Mouse (Mus musculus) 3134 (cell line): ENCODE measurements around the gene Ptprq.

Source experiments
- DNase-seq: peaks from one replicate; pipeline ENCODE4 v3.0.0-alpha.2; 2011; ENCODE audit warnings: low spot score; ENCODE audit not compliant: insufficient read length; ENCODE audit errors: extremely low read depth

The Ptprq gene

GRCm38 (mm10) chr10:107493580-107494474 is 226.0 kb downstream of the Ptprq start:
- DNase-seq: no peak

- no peak for DNase-seq
These were observed 226.8 kb downstream of the Ptprq start for GRCm38 (mm10) chr10:107492867-107493579.

- DNase-seq: no peak
These were observed 231.1 kb downstream of the Ptprq start for GRCm38 (mm10) chr10:107488654-107489315.

- DNase-seq: no peak
These were observed 233.1 kb downstream of the Ptprq start for GRCm38 (mm10) chr10:107486770-107487169.

GRCm38 (mm10) chr10:107485870-107486269 is 234.0 kb downstream of the Ptprq start, which contains the start of gene Myf5:
Myf5 (minus strand) TSS chr10:107486134.
- no peak for DNase-seq

- peak; percentile 13 for DNase-seq
These were observed 235.8 kb downstream of the Ptprq start for GRCm38 (mm10) chr10:107484050-107484449.

- DNase-seq: no peak
These were observed 246.4 kb downstream of the Ptprq start for GRCm38 (mm10) chr10:107473497-107473896.

GRCm38 (mm10) chr10:107471712-107472111 is 248.1 kb downstream of the Ptprq start:
- no peak for DNase-seq

GRCm38 (mm10) chr10:107467819-107468218 is 252.0 kb downstream of the Ptprq start:
- no peak for DNase-seq
